Mouse (Mus musculus): ENCODE measurements around the gene Arhgef17. TPM values are rescaled to one million over a fixed set of nuclear protein-coding genes. Genes with fewer than 3 reads are reported as not detected.

Gene Arhgef17
- polyA plus RNA-seq, 1 experiment from 2014 or later = 7.3 TPM

- Histone ChIP-seq H3K4me2 (replicated peaks) (no peak overlapping the region), H3K9me3 (no peaks in the 10 kb centered on the region), H3K27ac (replicated peaks) (no peak overlapping the region), H3K4me3 (no peak overlapping the region), H3K4me1 (peaks cover 16% of the 10 kb centered on the region), H3K36me3 (no peaks in the 10 kb centered on the region), H3K9ac (replicated peaks) (no peak overlapping the region), H3K27me3 (no peaks in the 10 kb centered on the region)
- WGBS = 0% methylated on average over 1 of the region's 1 CpGs
- 0 out of 2 replicates have a peak, but pooled peaks have one; percentile 17 for ATAC-seq (replicated peaks)
Observed at GRCm38 (mm10) chr7:100907231-100907630, 24.7 kb downstream of the Arhgef17 start.

- WGBS = 85% methylated on average over 10 of the region's 10 CpGs
- ATAC-seq (replicated peaks) = no peak
- H3K9ac ChIP-seq (replicated peaks) = no peak overlapping the region
Observed at GRCm38 (mm10) chr7:100906029-100906789, 25.7 kb downstream of the Arhgef17 start.

GRCm38 (mm10) chr7:100905037-100905436, 26.9 kb downstream of the Arhgef17 start:
- H3K27me3 ChIP-seq = no peaks in the 10 kb centered on the region
- 94% methylated on average over 7 of the region's 7 CpGs for WGBS
- peaks cover 6% of the 10 kb centered on the region for H3K4me1 ChIP-seq
- H3K4me3 ChIP-seq = no peak overlapping the region
- no peak overlapping the region for H3K27ac ChIP-seq (replicated peaks)
- no peaks in the 10 kb centered on the region for H3K36me3 ChIP-seq
- no peak for ATAC-seq (replicated peaks)
- H3K4me2 ChIP-seq (replicated peaks) = no peak overlapping the region
- no peaks in the 10 kb centered on the region for H3K9me3 ChIP-seq
- no peak overlapping the region for H3K9ac ChIP-seq (replicated peaks)

More at GRCm38 (mm10) chr7:100906029-100906789, 25.7 kb downstream of the Arhgef17 start:
- H3K27ac ChIP-seq (replicated peaks) = no peak overlapping the region
- no peak overlapping the region for H3K4me2 ChIP-seq (replicated peaks)
- H3K4me3 ChIP-seq = no peak overlapping the region
- H3K36me3 ChIP-seq = no peaks in the 10 kb centered on the region
- no peaks in the 10 kb centered on the region for H3K27me3 ChIP-seq
- peaks cover 7% of the 10 kb centered on the region for H3K4me1 ChIP-seq
- H3K9me3 ChIP-seq = no peaks in the 10 kb centered on the region

DNA sequence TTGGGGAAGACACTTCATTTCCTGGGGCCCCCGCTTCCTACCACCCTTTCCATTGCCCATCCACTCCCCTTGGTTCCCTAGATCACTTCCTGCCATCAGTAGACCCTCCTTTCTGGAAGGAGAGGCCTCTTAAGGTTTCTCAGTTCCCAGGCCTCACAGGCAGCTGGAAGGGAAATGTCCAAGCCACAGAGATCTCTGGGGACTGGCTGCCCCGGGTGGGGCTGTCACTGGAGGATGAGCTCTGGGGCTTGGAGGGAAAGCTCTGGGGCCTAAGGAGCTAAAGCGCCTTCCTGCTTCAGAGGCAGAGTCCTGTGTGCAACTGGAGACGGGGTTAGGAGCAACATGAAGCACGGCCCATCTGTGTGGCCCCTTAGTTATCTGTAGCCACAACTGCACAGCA, 27.3 kb downstream of the Arhgef17 start:
- peaks cover 6% of the 10 kb centered on the region for H3K4me1 ChIP-seq
- H3K4me3 ChIP-seq = no peak overlapping the region
- 91% methylated on average over 5 of the region's 5 CpGs for WGBS

GRCm38 (mm10) chr7:100902451-100903137, 29.3 kb downstream of the Arhgef17 start:
- Histone ChIP-seq H3K9ac (replicated peaks) (no peak overlapping the region), H3K27ac (replicated peaks) (no peak overlapping the region), H3K9me3 (no peaks in the 10 kb centered on the region), H3K4me3 (no peak overlapping the region), H3K36me3 (no peaks in the 10 kb centered on the region), H3K4me1 (peaks cover 3% of the 10 kb centered on the region; the same call in 1 of the 2 replicates), H3K27me3 (no peaks in the 10 kb centered on the region), H3K4me2 (replicated peaks) (no peak overlapping the region)
- ATAC-seq (replicated peaks) = no peak
- 84% methylated on average over 9 of the region's 9 CpGs for WGBS

More for the DNA sequence above, 27.3 kb downstream of the Arhgef17 start:
- Histone ChIP-seq H3K27me3 (no peaks in the 10 kb centered on the region), H3K4me2 (replicated peaks) (no peak overlapping the region), H3K9ac (replicated peaks) (no peak overlapping the region), H3K27ac (replicated peaks) (no peak overlapping the region), H3K9me3 (no peaks in the 10 kb centered on the region), H3K36me3 (no peaks in the 10 kb centered on the region)
- ATAC-seq (replicated peaks) = no peak

DNA sequence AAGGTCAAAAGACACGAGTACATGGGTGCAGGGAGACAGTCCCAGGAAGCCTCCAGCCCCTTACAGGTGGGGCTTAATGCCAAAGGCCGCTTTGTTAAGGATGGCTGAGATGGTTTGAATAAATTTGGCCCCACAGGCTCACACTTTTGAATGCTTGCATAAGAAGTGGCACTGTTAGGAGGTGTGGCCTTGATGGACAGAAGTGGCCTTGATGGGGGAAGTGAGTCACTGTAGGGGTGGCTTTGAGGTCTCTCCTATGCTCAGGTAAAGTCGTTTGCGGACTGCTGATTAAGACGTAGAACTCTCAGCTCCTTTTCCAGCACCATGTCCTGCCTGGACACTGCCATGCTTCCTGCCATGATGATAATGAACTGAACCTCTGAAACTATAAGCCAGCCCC, 34.1 kb downstream of the Arhgef17 start:
- 74% methylated on average over 5 of the region's 5 CpGs for WGBS
- Histone ChIP-seq H3K4me2 (replicated peaks) (no peak overlapping the region), H3K9ac (replicated peaks) (no peak overlapping the region), H3K36me3 (no peaks in the 10 kb centered on the region), H3K4me1 (peaks cover 23% of the 10 kb centered on the region), H3K9me3 (no peaks in the 10 kb centered on the region), H3K4me3 (no peak overlapping the region), H3K27ac (replicated peaks) (no peak overlapping the region), H3K27me3 (no peaks in the 10 kb centered on the region)
- no peak for ATAC-seq (replicated peaks)

GRCm38 (mm10) chr7:100894833-100895226, 37.1 kb downstream of the Arhgef17 start:
- Histone ChIP-seq H3K4me2 (replicated peaks) (peak overlapping the region; percentile 83), H3K27me3 (no peaks in the 10 kb centered on the region), H3K4me1 (peaks cover 29% of the 10 kb centered on the region), H3K4me3 (peak overlapping the region; percentile 70), H3K36me3 (peaks cover 6% of the 10 kb centered on the region; the same call in 1 of the 2 replicates), H3K9ac (replicated peaks) (peak overlapping the region; percentile 80), H3K9me3 (no peaks in the 10 kb centered on the region), H3K27ac (replicated peaks) (peak overlapping the region; percentile 63)
- peak; percentile 62 for ATAC-seq (replicated peaks)
- WGBS = 5% methylated on average over 11 of the region's 12 CpGs

DNA sequence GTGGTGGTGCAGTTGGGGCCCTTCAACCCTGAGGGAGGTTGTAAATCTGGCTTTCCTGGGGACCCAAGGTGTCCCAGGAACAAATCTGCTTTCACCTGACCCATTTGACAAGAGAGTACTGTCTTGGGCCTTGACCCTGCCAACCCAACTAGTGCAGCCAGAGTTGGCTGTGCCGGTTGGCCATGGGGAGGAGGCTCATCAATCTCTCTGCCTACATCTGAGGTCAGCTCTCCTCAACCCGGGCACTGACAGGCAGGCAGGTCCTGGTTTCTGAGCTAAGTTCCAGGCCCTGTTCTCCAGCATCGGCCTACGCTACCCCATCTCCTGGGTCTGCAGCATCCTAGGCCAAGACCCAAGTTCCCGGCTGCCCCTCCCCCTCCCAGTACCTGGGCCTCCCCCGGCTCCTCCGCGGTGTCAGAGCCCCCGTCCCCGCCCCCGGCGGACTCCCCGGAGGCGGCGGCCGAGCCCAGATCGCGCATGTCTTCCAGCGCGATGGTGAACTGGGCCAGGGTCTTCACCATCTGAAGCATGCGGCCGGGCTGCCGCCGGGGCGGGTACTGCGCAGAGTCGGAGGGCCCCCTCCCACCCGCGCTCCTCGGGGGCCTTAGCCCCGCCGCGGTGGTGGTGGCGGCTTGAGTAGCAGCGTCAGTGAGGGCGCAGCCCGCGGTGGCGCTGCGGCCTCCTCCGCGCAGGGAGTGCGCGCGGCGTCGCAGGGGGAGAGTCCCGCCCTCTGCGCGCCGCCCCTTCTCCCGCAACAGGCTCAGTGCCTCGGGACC, 37.7 kb downstream of the Arhgef17 start:
- peak; percentile 84 for ATAC-seq (replicated peaks)
- peaks cover 10% of the 10 kb centered on the region; the same call in 1 of the 2 replicates for H3K36me3 ChIP-seq
- peak overlapping the region; percentile 70 for H3K4me3 ChIP-seq
- peak overlapping the region; percentile 80 for H3K9ac ChIP-seq (replicated peaks)
- H3K27ac ChIP-seq (replicated peaks) = peak overlapping the region; percentile 63
- no peaks in the 10 kb centered on the region for H3K9me3 ChIP-seq
- H3K27me3 ChIP-seq = no peaks in the 10 kb centered on the region
- H3K4me1 ChIP-seq = peaks cover 29% of the 10 kb centered on the region
- peak overlapping the region; percentile 83 for H3K4me2 ChIP-seq (replicated peaks)
- WGBS = 3% methylated on average over 47 of the region's 53 CpGs

DNA sequence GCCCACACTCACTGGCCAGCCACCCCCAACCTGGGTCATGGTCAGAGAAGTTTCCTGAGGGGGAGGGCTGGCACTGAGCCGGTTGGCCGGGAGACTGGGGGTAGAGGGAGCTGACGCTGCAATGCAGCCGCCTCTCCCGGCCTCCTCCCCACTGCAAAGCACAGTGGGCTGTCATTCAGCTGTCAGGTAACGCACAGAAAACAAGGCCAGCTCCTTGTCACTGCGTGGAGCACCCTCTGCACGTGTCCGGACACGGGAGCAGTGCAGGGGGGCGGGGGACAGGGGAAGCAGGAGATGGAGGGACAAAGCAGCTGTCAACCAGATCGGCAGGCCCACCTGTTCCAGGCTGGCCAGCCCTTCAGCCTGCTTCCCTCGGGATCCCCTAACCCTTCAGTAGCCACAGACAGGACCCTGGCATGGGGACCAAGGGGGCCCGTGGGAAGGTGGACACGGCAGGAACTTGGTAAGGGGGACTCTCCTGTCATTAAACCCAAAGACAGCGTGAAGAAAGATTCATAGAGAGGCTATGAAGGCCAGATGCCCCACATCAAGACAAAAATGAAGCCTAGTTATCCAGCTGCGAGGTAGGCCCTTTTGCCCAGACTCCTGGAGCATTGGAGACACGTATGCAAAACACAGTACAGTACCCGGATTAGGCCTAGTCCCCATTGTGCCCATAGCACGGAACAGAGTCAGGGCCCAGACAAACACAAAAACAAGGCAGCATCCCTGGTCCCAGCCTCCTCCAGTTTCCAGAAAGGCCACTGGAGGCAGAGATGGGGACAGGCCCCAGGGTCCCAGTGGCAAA, 38.5 kb downstream of the Arhgef17 start:
- Histone ChIP-seq H3K27me3 (no peaks in the 10 kb centered on the region), H3K4me3 (peak overlapping the region; percentile 70), H3K9ac (replicated peaks) (peak overlapping the region; percentile 80), H3K9me3 (no peaks in the 10 kb centered on the region), H3K4me2 (replicated peaks) (peak overlapping the region; percentile 83), H3K4me1 (peaks cover 29% of the 10 kb centered on the region), H3K36me3 (peaks cover 12% of the 10 kb centered on the region; the same call in 1 of the 2 replicates), H3K27ac (replicated peaks) (peak overlapping the region; percentile 63)
- 27% methylated on average over 20 of the region's 20 CpGs for WGBS
- ATAC-seq (replicated peaks) = peak; percentile 39

DNA sequence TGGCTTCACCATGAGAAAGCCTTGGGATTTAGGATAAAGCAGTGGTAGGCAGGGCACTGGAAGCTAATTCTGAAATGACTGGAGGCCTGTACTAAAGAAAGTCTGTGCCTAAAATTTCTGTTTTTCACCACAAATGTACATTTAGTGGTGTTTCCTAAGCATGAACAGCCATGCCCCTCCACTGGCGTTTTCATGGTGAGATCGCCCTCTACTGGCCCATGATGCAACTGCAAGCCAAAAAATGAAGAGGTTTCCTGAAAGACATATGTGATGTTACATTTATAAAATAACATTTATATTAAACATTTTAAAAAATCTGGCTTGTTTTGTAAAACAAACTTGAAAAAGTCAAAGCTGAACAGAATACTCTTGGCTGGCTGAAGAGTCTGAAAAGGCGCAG, 45.4 kb downstream of the Arhgef17 start:
- H3K4me1 ChIP-seq = no peaks in the 10 kb centered on the region
- H3K27me3 ChIP-seq = no peaks in the 10 kb centered on the region
- H3K9me3 ChIP-seq = no peaks in the 10 kb centered on the region
- WGBS = 32% methylated on average over 3 of the region's 3 CpGs
- H3K9ac ChIP-seq (replicated peaks) = no peak overlapping the region
- H3K27ac ChIP-seq (replicated peaks) = no peak overlapping the region
- H3K36me3 ChIP-seq = peaks cover 48% of the 10 kb centered on the region
- H3K4me3 ChIP-seq = no peak overlapping the region
- H3K4me2 ChIP-seq (replicated peaks) = no peak overlapping the region
- no peak for ATAC-seq (replicated peaks)

GRCm38 (mm10) chr7:100884460-100884859, 47.4 kb downstream of the Arhgef17 start:
- Histone ChIP-seq H3K4me3 (no peak overlapping the region), H3K9me3 (no peaks in the 10 kb centered on the region), H3K4me2 (replicated peaks) (no peak overlapping the region), H3K4me1 (0 out of 2 replicates have a peak, but pooled peaks cover 4% of the 10 kb centered on the region), H3K36me3 (peaks cover 55% of the 10 kb centered on the region), H3K27me3 (no peaks in the 10 kb centered on the region), H3K9ac (replicated peaks) (no peak overlapping the region), H3K27ac (replicated peaks) (no peak overlapping the region)
- ATAC-seq (replicated peaks) = no peak
- 93% methylated on average over 4 of the region's 4 CpGs for WGBS

Measured in forebrain, embryonic 15.5 days (tissue).